Mouse (Mus musculus) liver, adult 2 months (tissue): ENCODE results near the gene Ring1.
"Not testable (repeated sequence)": the region's sequence is repeated elsewhere in the genome, so short reads cannot be mapped to it uniquely, and the experiment has no call there.

Source experiments
- CTCF ChIP-seq: fragments of 200-500 bp; IDR thresholded peaks from 2 replicates; pipeline ENCODE4 v1.5.1; 2011; ENCODE audit warnings: low read depth, low read length, control low read depth
- POLR2A ChIP-seq: fragments of 200-500 bp; IDR thresholded peaks from 2 replicates; pipeline ENCODE4 v1.6.1; 2011; ENCODE audit warnings: low read length, control low read depth; ENCODE audit not compliant: insufficient read depth; ENCODE audit errors: extremely low read depth

GRCm38 (mm10) chr17:33997025-33997424 lies 27.5 kb downstream of the Ring1 start:
- not testable (repeated sequence) for TF ChIP-seq POLR2A, CTCF
